Mouse (Mus musculus) gastrocnemius, postnatal 10 days (tissue): ENCODE measurements at regions not wholly inside any gene's neighbourhood (a gene's known extent, or its start where the extent isn't known, plus 50 kb on each side); places are given as distances from the start of the nearest gene placed in this dataset.

Experiments used
- DNase-seq: peaks from one replicate; pipeline ENCODE4 v3.0.0; 2021; ENCODE audit warnings: mixed read lengths

- DNase-seq, result no peak
These were observed 283.4 kb downstream of the Rps24 start for GRCm38 (mm10) chr14:24770015-24770977.

GRCm38 (mm10) chr14:24771663-24772062 is 284.7 kb downstream of the Rps24 start:
- no peak for DNase-seq

- no peak for DNase-seq
These were observed 285.2 kb downstream of the Rps24 start for GRCm38 (mm10) chr14:24772129-24772528.

GRCm38 (mm10) chr14:24778748-24779630 is 292.1 kb downstream of the Rps24 start:
- peak; percentile 85 for DNase-seq

- no peak for DNase-seq
These were observed 294.7 kb downstream of the Rps24 start for GRCm38 (mm10) chr14:24781674-24782073.

- no peak for DNase-seq
These were observed 297.0 kb downstream of the Rps24 start for GRCm38 (mm10) chr14:24783889-24784288.

GRCm38 (mm10) chr14:24785452-24785851 is 298.5 kb downstream of the Rps24 start:
- DNase-seq, result no peak

GRCm38 (mm10) chr14:24793375-24794285 is 306.7 kb downstream of the Rps24 start:
- peak; percentile 72 for DNase-seq

GRCm38 (mm10) chr14:24794359-24794845 is 307.5 kb downstream of the Rps24 start:
- DNase-seq, result no peak

GRCm38 (mm10) chr14:24797494-24797893 is 310.6 kb downstream of the Rps24 start:
- DNase-seq, result no peak

- no peak for DNase-seq
These were observed 311.1 kb downstream of the Rps24 start for GRCm38 (mm10) chr14:24798066-24798465.

- DNase-seq, result no peak
These were observed 316.2 kb downstream of the Rps24 start for GRCm38 (mm10) chr14:24803001-24803655.

GRCm38 (mm10) chr14:24807061-24807460 is 320.1 kb downstream of the Rps24 start:
- no peak for DNase-seq

GRCm38 (mm10) chr14:24822876-24823567 is 336.1 kb downstream of the Rps24 start:
- peak; percentile 19 for DNase-seq

- no peak for DNase-seq
These were observed 337.4 kb downstream of the Rps24 start for GRCm38 (mm10) chr14:24824351-24824750.

- DNase-seq, result no peak
These were observed 338.9 kb downstream of the Rps24 start for GRCm38 (mm10) chr14:24825722-24826386.

GRCm38 (mm10) chr14:24826471-24827337 is 339.8 kb downstream of the Rps24 start:
- DNase-seq, result no peak

- DNase-seq, result no peak
These were observed 340.6 kb downstream of the Rps24 start for GRCm38 (mm10) chr14:24827381-24828031.
